9 mouse cellular contexts compared by ENCODE assay signal in the genomic region with DNA sequence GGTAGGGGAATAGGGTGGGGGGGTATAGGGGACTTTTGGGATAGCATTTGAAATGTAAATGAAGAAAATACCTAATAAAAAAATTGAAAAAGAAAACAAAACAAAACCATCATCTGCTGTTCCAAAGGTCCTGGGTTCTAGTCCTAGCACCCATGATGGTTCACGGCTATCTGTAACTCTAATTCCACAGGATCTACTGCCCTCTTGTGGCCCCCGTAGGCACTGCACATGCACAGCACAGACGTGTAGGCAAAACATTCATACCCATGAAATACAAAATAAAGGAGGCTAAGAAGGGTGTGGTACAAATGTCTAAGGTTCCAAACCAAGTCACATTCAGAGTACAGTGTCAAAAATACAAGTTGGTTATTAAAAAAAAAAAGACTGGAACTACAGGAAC. TPM values are rescaled to one million over a fixed set of nuclear protein-coding genes. Genes with fewer than 3 reads are reported as not detected.
A peak's percentile ranks its signal among the peaks of the same experiment; 100 is the strongest.
DNase-seq lines count a peak whose midpoint lies in the region; ATAC-seq and TF ChIP-seq lines count a peak whose summit lies in the region.
"Had no signal": no experiment of that assay in that cellular context is flagged by ENCODE, and none has a peak within 500 bp of the region (broad histone marks: within the 10 kb centered on the region; RNA-seq: fewer than 3 reads in every experiment).

No protein-coding gene starts in this region.

- no peak for TF ChIP-seq POLR2A in liver, adult 2 months (IDR thresholded peaks at IDR 0.05; ENCODE audit: extremely low read depth, insufficient read depth, low read length)

- no peak for ATAC-seq in cerebellum, adult (ENCODE audit: insufficient number of reproducible peaks, low FRiP score, low TSS enrichment)
- ATAC-seq in liver, embryonic 11.5 days (replicated peaks; ENCODE audit: low FRiP score) = no peak
- no peak for ATAC-seq in midbrain, embryonic 14.5 days (ENCODE audit: low FRiP score, low TSS enrichment)

- no peak overlapping the region for H3K4me2 ChIP-seq in liver, embryonic 11.5 days
- H3K4me2 ChIP-seq in midbrain, embryonic 14.5 days (ENCODE audit: low read length) = no peak overlapping the region

- peak; percentile 56 for DNase-seq in cerebellum, adult 11 months
- DNase-seq in liver, adult 2 months (ENCODE audit: extremely low read depth, low read depth, low spot score) = no peak
- no peak for DNase-seq in liver, embryonic 11.5 days (ENCODE audit: low spot score)
- DNase-seq in c-Kit-positive CD71-positive TER-119-positive erythroid progenitor cells, embryonic 14.5 days (ENCODE audit: low spot score) = peak; percentile 24
- DNase-seq in mesoderm, embryonic 11.5 days (ENCODE audit: low read depth, low spot score) = peak; percentile 26
- DNase-seq in urinary bladder, postnatal 36 days (ENCODE audit: low spot score in 2 of 2) = no peak
- DNase-seq in midbrain, embryonic 14.5 days = no peak

- H3K27me3 ChIP-seq in liver, adult 2 months (ENCODE audit: control insufficient read depth, insufficient read depth, low read length) = no peaks in the 10 kb centered on the region
- no peaks in the 10 kb centered on the region for H3K27me3 ChIP-seq in liver, embryonic 11.5 days (replicated peaks; ENCODE audit: control insufficient read depth, insufficient read depth, low read length)
- H3K27me3 ChIP-seq in midbrain, embryonic 14.5 days (ENCODE audit: control insufficient read depth, insufficient read depth, low read length) = no peaks in the 10 kb centered on the region

- 36% methylated on average over 3 of the region's 3 CpGs for WGBS in liver, adult 2 months
- WGBS in liver, embryonic 11.5 days = 48% methylated on average over 3 of the region's 3 CpGs
- 47% methylated on average over 3 of the region's 3 CpGs for WGBS in midbrain, embryonic 14.5 days

- no peaks in the 10 kb centered on the region for H3K9me3 ChIP-seq in liver, embryonic 11.5 days (ENCODE audit: control insufficient read depth, low read length)
- H3K9me3 ChIP-seq in midbrain, embryonic 14.5 days (ENCODE audit: control insufficient read depth, low read length) = no peaks in the 10 kb centered on the region

- no peak overlapping the region for H3K9ac ChIP-seq in liver, adult 2 months (ENCODE audit: low read depth, low read length)
- H3K9ac ChIP-seq in liver, embryonic 11.5 days (ENCODE audit: low read depth, low read length) = no peak overlapping the region
- no peak overlapping the region for H3K9ac ChIP-seq in midbrain, embryonic 14.5 days (replicated peaks; ENCODE audit: low read length)

- H3K79me2 ChIP-seq in liver, adult 2 months (ENCODE audit: control insufficient read depth, insufficient read depth, low read length) = no peaks in the 10 kb centered on the region

- no peaks in the 10 kb centered on the region for H3K36me3 ChIP-seq in liver, adult 2 months (ENCODE audit: control insufficient read depth, insufficient read depth, low read length)
- H3K36me3 ChIP-seq in liver, embryonic 11.5 days (ENCODE audit: control insufficient read depth, insufficient read depth, low read length) = no peaks in the 10 kb centered on the region
- no peaks in the 10 kb centered on the region for H3K36me3 ChIP-seq in midbrain, embryonic 14.5 days (ENCODE audit: control insufficient read depth, insufficient read depth, low read length)

- no peak overlapping the region for H3K27ac ChIP-seq in liver, adult 2 months (replicated peaks; ENCODE audit: insufficient read depth, low read depth, low read length)
- no peak overlapping the region for H3K27ac ChIP-seq in liver, embryonic 11.5 days (ENCODE audit: low read depth, low read length)
- no peak overlapping the region for H3K27ac ChIP-seq in midbrain, embryonic 14.5 days (replicated peaks; ENCODE audit: low read depth, low read length)

- no peak overlapping the region for H3K4me3 ChIP-seq in liver, adult 2 months (ENCODE audit: insufficient read depth, low read depth, low read length)
- no peak overlapping the region for H3K4me3 ChIP-seq in liver, embryonic 11.5 days (ENCODE audit: low read depth, low read length)
- no peak overlapping the region for H3K4me3 ChIP-seq in midbrain, embryonic 14.5 days (replicated peaks; ENCODE audit: low read depth, low read length)

- no peaks in the 10 kb centered on the region for H3K4me1 ChIP-seq in liver, adult 2 months (ENCODE audit: control insufficient read depth, insufficient read depth, low read length)
- no peaks in the 10 kb centered on the region for H3K4me1 ChIP-seq in liver, embryonic 11.5 days (replicated peaks; ENCODE audit: control insufficient read depth, insufficient read depth, low read length)
- H3K4me1 ChIP-seq in midbrain, embryonic 14.5 days (ENCODE audit: control insufficient read depth, insufficient read depth, low read length) = no peaks in the 10 kb centered on the region

- peak; percentile 71 for TF ChIP-seq CTCF in liver, adult 2 months (IDR thresholded peaks at IDR 0.05; ENCODE audit: low read depth, low read length)

RNA-seq across cellular contexts. Expression of a gene that starts 4.1 kb away (rescaled TPM):
- not detected in 2 replicates for total RNA-seq in liver, adult 2 months (2014; rRNA removed)
- not detected in 2 replicates for polyA plus RNA-seq in liver, adult 2 months (2012; rRNA removed)
- polyA plus RNA-seq in liver, embryonic 11.5 days (2014; fragmentation: Nextera tagmentation; extraction: Ambion mirVana) = not detected in 2 replicates
- 9.1 and 13.5 TPM in 2 replicates for polyA plus RNA-seq in midbrain, embryonic 14.5 days (2014; fragmentation: Nextera tagmentation; extraction: Ambion mirVana)
- polyA plus RNA-seq: heart, embryonic 16.5 days had no signal

RNA-seq across cellular contexts. Expression of a gene that starts 26.8 kb away (rescaled TPM):
- total RNA-seq in liver, adult 2 months (2014; rRNA removed) = not detected in 2 replicates
- not detected in 2 replicates for polyA plus RNA-seq in liver, adult 2 months (2012; rRNA removed)
- polyA plus RNA-seq in liver, embryonic 11.5 days (2014; fragmentation: Nextera tagmentation; extraction: Ambion mirVana) = 0.05 and 0.08 TPM in 2 replicates
- 9.0 and 10.7 TPM in 2 replicates for polyA plus RNA-seq in midbrain, embryonic 14.5 days (2014; fragmentation: Nextera tagmentation; extraction: Ambion mirVana)

Comparison
In these comparisons a context has a peak if more than half of its experiments do, and no peak if none do; other contexts are left out.
1. DNase-seq: peak in cerebellum, adult 11 months (single experiment), c-Kit-positive CD71-positive TER-119-positive erythroid progenitor cells, embryonic 14.5 days (single experiment) and mesoderm, embryonic 11.5 days (single experiment); none in liver, adult 2 months (single experiment), liver, embryonic 11.5 days (single experiment), urinary bladder, postnatal 36 days (0 of 2) and midbrain, embryonic 14.5 days (single experiment).
2. RNA of a gene that starts 4.1 kb away (polyA plus RNA-seq): 9.1 to 13.5 TPM in midbrain, embryonic 14.5 days; not detected in liver, adult 2 months and not detected in liver, embryonic 11.5 days; every median in the first group is over 10 times any median in the second.